Mouse (Mus musculus) testis, adult 2 months (tissue): ENCODE data around the gene Ttc6.

ENCODE experiments used
- CTCF ChIP-seq: fragments of 200-500 bp; IDR thresholded peaks from 2 replicates; pipeline ENCODE4 v1.5.1; 2012; ENCODE audit warnings: low read depth, mild to moderate bottlenecking, inconsistent platforms, low read length, moderate library complexity; ENCODE audit not compliant: control insufficient read depth, insufficient read depth, insufficient replicate concordance
- POLR2A ChIP-seq: fragments of 200-500 bp; IDR thresholded peaks from 2 replicates; pipeline ENCODE4 v1.6.1; 2012; ENCODE audit warnings: low read depth, mild to moderate bottlenecking, inconsistent platforms, low read length, moderate library complexity; ENCODE audit not compliant: control insufficient read depth

- TF ChIP-seq POLR2A (no peak), CTCF (no peak)
Measured at GRCm38 (mm10) chr12:57528335-57528734, 35.6 kb upstream of the Ttc6 start.
